Mouse (Mus musculus): ENCODE results near the gene Zfp212.
"Not testable (repeated sequence)": the region's sequence is repeated elsewhere in the genome, so short reads cannot be mapped to it uniquely, and the experiment has no call there.

GRCm38 (mm10) chr6:47968166-47968565 lies 47.9 kb downstream of the Zfp212 start:
- not testable (repeated sequence) for TF ChIP-seq CTCF (IDR thresholded peaks at IDR 0.05; ENCODE audit: extremely low read depth, insufficient read length, insufficient replicate concordance, low read depth, low read length); POLR2A (IDR thresholded peaks at IDR 0.05; ENCODE audit: low read depth, low read length)

Data from small intestine, adult 2 months (tissue).